Mouse (Mus musculus) heart, embryonic 14.5 days (tissue): ENCODE data around the gene Phlpp2. TPM values are rescaled to one million over a fixed set of nuclear protein-coding genes. Genes with fewer than 3 reads are reported as not detected.

Source experiments
- ATAC-seq: fragments of 200-750 bp; cut with Nextera tagmentation; 2 replicates; pipeline ENCODE4 v1.8.0; 2017; ENCODE audit warnings: low read depth, moderate TSS enrichment; ENCODE audit not compliant: insufficient number of reproducible peaks, insufficient read depth, low FRiP score
- H3K27ac ChIP-seq, 2 experiments: fragments of 200-500 bp in 1 of 2; fragments of 300-500 bp in 1 of 2; sonication (generic) in 1 of 2; replicated peaks in 1 of 2; 2 replicates each; pipeline ENCODE4 v1.5.1; 2012 to 2014; ENCODE audit warnings: low read depth in 2 of 2, low read length in 2 of 2, control low read depth in 1 of 2, mild to moderate bottlenecking in 1 of 2, mixed read lengths in 1 of 2; ENCODE audit not compliant: control insufficient read depth in 1 of 2, insufficient read depth in 1 of 2
- H3K27me3 ChIP-seq: fragments of 300-500 bp; sonication (generic); 2 replicates; pipeline ENCODE4 v1.6.1; 2014; ENCODE audit warnings: mild to moderate bottlenecking, low read length, control low read depth; ENCODE audit not compliant: control insufficient read depth, insufficient read depth
- H3K36me3 ChIP-seq: fragments of 300-500 bp; sonication (generic); 2 replicates; pipeline ENCODE4 v1.6.1; 2014; ENCODE audit warnings: mild to moderate bottlenecking, control low read depth, low read length, mixed read lengths; ENCODE audit not compliant: control insufficient read depth, insufficient read depth
- H3K4me1 ChIP-seq, 2 experiments: fragments of 200-500 bp in 1 of 2; fragments of 300-500 bp in 1 of 2; sonication (generic) in 1 of 2; 2 replicates each; pipeline ENCODE4 v1.6.1; 2012 to 2014; ENCODE audit warnings: low read length in 2 of 2, control low read depth in 1 of 2, mixed read lengths in 1 of 2; ENCODE audit not compliant: control insufficient read depth in 2 of 2, insufficient read depth in 2 of 2
- H3K4me2 ChIP-seq: fragments of 300-500 bp; sonication (generic); 2 replicates; pipeline ENCODE4 v1.6.1; 2014; ENCODE audit warnings: mild to moderate bottlenecking, low read length
- H3K4me3 ChIP-seq, 2 experiments: fragments of 200-500 bp in 1 of 2; fragments of 300-500 bp in 1 of 2; sonication (generic) in 1 of 2; 2 replicates each; pipeline ENCODE4 v1.5.1; 2012 to 2014; ENCODE audit warnings: low read length in 2 of 2, mild to moderate bottlenecking in 2 of 2, control low read depth in 1 of 2, low read depth in 1 of 2, moderate library complexity in 1 of 2; ENCODE audit not compliant: control insufficient read depth in 1 of 2, insufficient read depth in 1 of 2
- H3K9ac ChIP-seq: fragments of 300-500 bp; sonication (generic); 2 replicates; pipeline ENCODE4 v1.6.1; 2014; ENCODE audit warnings: mild to moderate bottlenecking, low read length
- H3K9me3 ChIP-seq: fragments of 300-500 bp; sonication (generic); 2 replicates; pipeline ENCODE4 v1.6.1; 2016; ENCODE audit warnings: low read length, control low read depth; ENCODE audit not compliant: control insufficient read depth
- WGBS: fragments of 180-500 bp; shearing (Covaris S2); extraction: QIAGEN DNeasy Blood & Tissue Kit; methylation state at CpG from one replicate; pipeline ENCODE4 v1.1.7; 2014; 5-methylcytosine and 5-hydroxymethylcytosine counted together
- polyA plus RNA-seq: library from polyadenylated mRNA; unstranded; fragments of >200 nt; fragmentation: Nextera tagmentation; extraction: Ambion mirVana; gene quantifications from 2 replicates; pipeline ENCODE4 v1.2.1, GENCODE M21; 2014

The Phlpp2 gene
- polyA plus RNA-seq, 1 experiment from 2014 or later, result 2.0 TPM

DNA sequence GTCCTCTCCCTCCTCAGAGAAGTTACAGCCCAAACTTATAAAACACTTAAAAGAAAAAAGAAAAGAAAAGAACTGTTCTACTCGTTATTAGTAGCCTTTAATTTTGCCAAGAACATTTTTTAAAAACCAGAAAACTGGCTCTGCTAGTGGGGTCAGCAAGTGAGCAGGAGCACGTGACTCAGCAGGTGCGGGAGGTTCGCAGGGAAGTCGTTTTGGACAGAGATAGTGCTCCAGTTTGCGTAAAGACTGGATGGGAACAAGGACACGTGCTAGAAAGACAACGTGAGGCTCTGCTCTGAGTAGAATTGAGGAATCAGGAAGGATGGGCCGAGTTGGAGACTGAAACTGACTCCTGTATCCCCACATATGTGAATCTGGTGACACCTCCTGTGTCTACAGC lies 94.6 kb downstream of the Phlpp2 start:
- no peak for ATAC-seq

DNA sequence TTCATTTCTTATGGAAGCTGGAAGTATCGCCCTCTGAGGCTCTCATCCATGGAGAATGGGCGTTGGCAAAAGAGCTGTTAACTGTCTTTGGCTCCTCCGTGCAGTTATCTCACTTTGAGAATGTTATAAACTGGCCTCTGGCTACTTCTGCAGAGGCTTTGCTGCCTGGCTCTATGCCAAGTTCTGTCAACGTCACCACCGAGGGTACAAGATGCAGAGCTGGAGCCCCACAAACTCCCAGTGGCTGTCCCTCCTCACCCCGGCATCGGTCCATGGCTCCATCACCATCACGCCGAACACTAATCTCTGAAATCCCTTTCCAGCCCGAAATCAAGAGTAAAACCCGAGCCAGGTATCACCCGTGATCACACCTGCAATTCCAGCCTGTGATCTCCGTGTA lies 95.1 kb downstream of the Phlpp2 start:
- ATAC-seq, result no peak
- Histone ChIP-seq H3K4me3 (no peak overlapping the region), H3K9me3 (no peaks in the 10 kb centered on the region), H3K27me3 (peaks cover 47% of the 10 kb centered on the region), H3K36me3 (no peaks in the 10 kb centered on the region), H3K4me1 (peaks cover 6 to 13% of the 10 kb centered on the region in 2 experiments; a peak in 3 of 4 replicates), H3K4me2 (peak overlapping the region; percentile 18; the same call in 1 of the 2 replicates), H3K9ac (no peak overlapping the region), H3K27ac (no peak overlapping the region)
- 47% methylated on average over 13 of the region's 13 CpGs for WGBS

More for the DNA sequence above, 94.6 kb downstream of the Phlpp2 start:
- Histone ChIP-seq H3K27me3 (peaks cover 44% of the 10 kb centered on the region), H3K4me3 (no peak overlapping the region), H3K4me1 (peaks cover 9 to 18% of the 10 kb centered on the region in 2 experiments), H3K9ac (no peak overlapping the region), H3K27ac (no peak overlapping the region), H3K4me2 (0 out of 2 replicates have a peak overlapping the region, but pooled peaks have one; percentile 18), H3K9me3 (no peaks in the 10 kb centered on the region), H3K36me3 (no peaks in the 10 kb centered on the region)
- 68% methylated on average over 9 of the region's 9 CpGs for WGBS

DNA sequence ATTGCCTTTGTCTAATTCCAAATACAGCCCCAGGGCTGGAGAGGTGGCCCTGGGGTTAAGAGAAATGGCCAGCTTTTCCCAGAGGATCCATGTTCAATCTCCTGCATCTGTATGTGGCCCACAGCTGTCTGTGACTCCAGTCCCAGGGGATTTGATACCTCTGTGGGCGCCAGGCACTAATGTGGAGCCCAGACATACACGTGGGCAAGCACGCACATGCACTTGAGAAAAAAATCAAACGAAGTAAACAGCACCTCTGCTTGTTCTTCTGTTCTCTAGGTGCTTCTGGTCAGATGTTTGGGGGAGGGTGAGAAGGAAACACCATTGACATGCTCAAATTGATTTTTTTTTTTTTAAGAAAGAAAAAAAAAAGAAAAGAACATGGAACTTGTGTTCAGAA lies 95.8 kb downstream of the Phlpp2 start:
- no peak for ATAC-seq

DNA sequence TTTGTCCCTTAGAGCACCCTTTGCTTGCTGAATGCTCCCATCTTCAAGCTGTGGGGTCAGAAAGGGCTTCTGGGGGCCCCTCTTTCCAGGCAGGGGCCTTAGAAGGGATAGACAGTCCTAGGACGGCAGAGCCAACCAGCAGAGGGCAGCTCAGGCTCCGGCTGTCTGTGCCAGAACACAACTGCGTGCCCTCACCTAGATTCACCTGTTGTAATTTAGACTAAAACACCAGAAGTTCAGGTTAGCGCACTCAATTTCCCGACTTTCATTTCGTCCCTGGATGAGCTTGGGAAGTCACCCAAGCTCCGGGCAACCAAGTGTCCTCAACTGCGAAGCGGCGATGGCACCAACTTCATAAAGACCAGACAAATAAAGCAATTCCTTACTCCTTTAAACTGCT lies 100.5 kb downstream of the Phlpp2 start:
- WGBS, result 56% methylated on average over 10 of the region's 10 CpGs
- Histone ChIP-seq H3K27ac (no peak overlapping the region), H3K4me2 (no peak overlapping the region), H3K9ac (no peak overlapping the region), H3K9me3 (no peaks in the 10 kb centered on the region), H3K4me3 (no peak overlapping the region), H3K4me1 (no peaks in the 10 kb centered on the region), H3K27me3 (peaks cover 25% of the 10 kb centered on the region), H3K36me3 (no peaks in the 10 kb centered on the region)
- ATAC-seq, result no peak

More for the DNA sequence above, 95.8 kb downstream of the Phlpp2 start:
- no peaks in the 10 kb centered on the region for H3K9me3 ChIP-seq
- no peak overlapping the region for H3K4me3 ChIP-seq
- peaks cover 54% of the 10 kb centered on the region for H3K27me3 ChIP-seq
- 68% methylated on average over 4 of the region's 4 CpGs for WGBS
- H3K9ac ChIP-seq, result no peak overlapping the region
- no peaks in the 10 kb centered on the region for H3K36me3 ChIP-seq
- peaks cover 5 to 12% of the 10 kb centered on the region in 2 experiments; a peak in 3 of 4 replicates for H3K4me1 ChIP-seq
- no peak overlapping the region for H3K27ac ChIP-seq
- no peak overlapping the region for H3K4me2 ChIP-seq

GRCm38 (mm10) chr8:109970323-109970722 lies 102.0 kb downstream of the Phlpp2 start:
- Histone ChIP-seq H3K27me3 (peaks cover 21% of the 10 kb centered on the region), H3K4me1 (no peaks in the 10 kb centered on the region), H3K4me2 (no peak overlapping the region), H3K9me3 (0 out of 2 replicates have a peak, but pooled peaks cover 5% of the 10 kb centered on the region), H3K27ac (no peak overlapping the region), H3K9ac (no peak overlapping the region), H3K36me3 (no peaks in the 10 kb centered on the region), H3K4me3 (no peak overlapping the region)
- 5% methylated on average over 9 of the region's 9 CpGs for WGBS
- ATAC-seq, result no peak

- H3K9ac ChIP-seq, result no peak overlapping the region
- H3K36me3 ChIP-seq, result no peaks in the 10 kb centered on the region
- 0 out of 2 replicates have a peak, but pooled peaks cover 8% of the 10 kb centered on the region for H3K9me3 ChIP-seq
- peaks cover 21% of the 10 kb centered on the region for H3K27me3 ChIP-seq
- H3K4me1 ChIP-seq, result no peaks in the 10 kb centered on the region
- H3K4me3 ChIP-seq, result no peak overlapping the region
- no peak for ATAC-seq
- WGBS, result 75% methylated on average over 4 of the region's 4 CpGs
- H3K27ac ChIP-seq, result no peak overlapping the region
- H3K4me2 ChIP-seq, result no peak overlapping the region
Observed at GRCm38 (mm10) chr8:109972901-109973300, 104.6 kb downstream of the Phlpp2 start.

DNA sequence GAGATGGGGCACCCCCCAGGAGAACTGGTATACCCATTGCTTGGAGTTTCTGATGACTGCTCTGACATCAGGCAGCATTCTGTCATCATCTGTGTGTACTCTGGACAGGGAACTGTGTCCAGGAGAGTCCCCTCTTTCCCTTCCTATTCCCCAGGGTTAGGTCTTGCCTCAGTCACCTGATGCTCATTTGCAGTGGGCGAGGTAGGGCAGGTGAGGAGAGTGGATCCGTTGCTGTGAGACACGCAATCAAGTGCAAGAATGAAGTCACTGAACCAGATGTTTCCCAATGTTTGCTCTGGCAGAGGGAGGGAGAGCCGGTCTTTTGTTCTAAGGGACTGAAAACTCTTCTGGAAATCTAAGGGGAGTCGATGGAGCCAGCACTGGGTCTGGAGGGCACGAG lies 111.0 kb downstream of the Phlpp2 start:
- H3K27ac ChIP-seq, result no peak overlapping the region
- 0 out of 2 replicates have a peak, but pooled peaks cover 8% of the 10 kb centered on the region for H3K9me3 ChIP-seq
- 65% methylated on average over 6 of the region's 6 CpGs for WGBS
- H3K27me3 ChIP-seq, result no peaks in the 10 kb centered on the region
- H3K9ac ChIP-seq, result no peak overlapping the region
- ATAC-seq, result no peak
- H3K4me1 ChIP-seq, result peaks cover 3% of the 10 kb centered on the region in 2 experiments; a peak in 2 of 4 replicates
- no peak overlapping the region for H3K4me3 ChIP-seq
- H3K36me3 ChIP-seq, result no peaks in the 10 kb centered on the region
- no peak overlapping the region for H3K4me2 ChIP-seq
